Mouse (Mus musculus) kidney, embryonic 14.5 days (tissue): ENCODE measurements at regions not wholly inside any gene's neighbourhood (a gene's known extent, or its start where the extent isn't known, plus 50 kb on each side); places are given as distances from the start of the nearest gene placed in this dataset.

ENCODE experiments used
- ATAC-seq: fragments of 200-750 bp; cut with Nextera tagmentation; 2 replicates; pipeline ENCODE4 v1.8.0; 2017; ENCODE audit warnings: moderate number of reproducible peaks, mild to moderate bottlenecking, moderate TSS enrichment, moderate library complexity; ENCODE audit not compliant: low FRiP score, low TSS enrichment
- H3K27ac ChIP-seq: fragments of 300-500 bp; sonication (generic); 2 replicates; pipeline ENCODE4 v1.5.1; 2014; ENCODE audit warnings: low read depth, mild to moderate bottlenecking, low read length, moderate library complexity, mixed read lengths
- H3K27me3 ChIP-seq: fragments of 300-500 bp; sonication (generic); 2 replicates; pipeline ENCODE4 v1.6.1; 2014; ENCODE audit warnings: mild to moderate bottlenecking, low read length; ENCODE audit not compliant: control insufficient read depth, insufficient read depth
- H3K36me3 ChIP-seq: fragments of 300-500 bp; sonication (generic); 2 replicates; pipeline ENCODE4 v1.6.1; 2014; ENCODE audit warnings: low read length, mixed read lengths; ENCODE audit not compliant: control insufficient read depth, insufficient read depth
- H3K4me1 ChIP-seq: fragments of 300-500 bp; sonication (generic); 2 replicates; pipeline ENCODE4 v1.6.1; 2014; ENCODE audit warnings: low read length, mixed read lengths; ENCODE audit not compliant: control insufficient read depth, insufficient read depth
- H3K4me2 ChIP-seq: fragments of 300-500 bp; sonication (generic); replicated peaks from 2 replicates; pipeline ENCODE4 v1.6.1; 2014; ENCODE audit warnings: low read depth, mild to moderate bottlenecking, low read length
- H3K4me3 ChIP-seq: fragments of 300-500 bp; sonication (generic); 2 replicates; pipeline ENCODE4 v1.5.1; 2014; ENCODE audit warnings: mild to moderate bottlenecking, low read length
- H3K9ac ChIP-seq: fragments of 300-500 bp; sonication (generic); 2 replicates; pipeline ENCODE4 v1.6.1; 2014; ENCODE audit warnings: low read depth, mild to moderate bottlenecking, low read length, moderate library complexity
- H3K9me3 ChIP-seq: fragments of 300-500 bp; sonication (generic); 2 replicates; pipeline ENCODE4 v1.6.1; 2016; ENCODE audit warnings: low read length; ENCODE audit not compliant: control insufficient read depth
- WGBS: fragments of 180-500 bp; shearing (Covaris S2); extraction: QIAGEN DNeasy Blood & Tissue Kit; methylation state at CpG from one replicate; pipeline ENCODE4 v1.1.7; 2014; 5-methylcytosine and 5-hydroxymethylcytosine counted together

DNA sequence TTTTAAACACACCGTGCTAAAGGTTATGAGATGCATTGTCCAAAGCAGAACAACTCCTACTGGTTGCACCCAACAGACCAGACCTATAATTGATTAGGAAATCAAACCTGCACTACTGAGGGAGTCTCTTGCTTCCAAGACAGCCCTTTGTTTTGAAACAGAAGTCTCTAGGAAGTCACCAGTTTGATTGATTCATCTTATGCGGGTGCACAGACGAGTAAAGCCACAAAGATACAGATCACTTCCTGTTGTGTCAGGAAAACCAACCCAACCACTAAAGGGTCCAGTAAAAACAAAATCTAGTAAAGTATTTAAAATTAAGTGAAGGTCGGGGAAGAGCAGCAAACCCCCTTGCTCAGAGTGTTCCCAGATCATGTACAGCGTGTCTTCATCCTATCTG lies 58.3 kb upstream of the N6amt1 start:
- no peaks in the 10 kb centered on the region for H3K9me3 ChIP-seq
- no peaks in the 10 kb centered on the region for H3K4me1 ChIP-seq
- no peak for ATAC-seq
- H3K36me3 ChIP-seq, result no peaks in the 10 kb centered on the region
- no peak overlapping the region for H3K27ac ChIP-seq
- no peak overlapping the region for H3K4me2 ChIP-seq
- no peak overlapping the region for H3K9ac ChIP-seq
- H3K27me3 ChIP-seq, result no peaks in the 10 kb centered on the region
- no peak overlapping the region for H3K4me3 ChIP-seq
- 70% methylated on average over 5 of the region's 5 CpGs for WGBS

DNA sequence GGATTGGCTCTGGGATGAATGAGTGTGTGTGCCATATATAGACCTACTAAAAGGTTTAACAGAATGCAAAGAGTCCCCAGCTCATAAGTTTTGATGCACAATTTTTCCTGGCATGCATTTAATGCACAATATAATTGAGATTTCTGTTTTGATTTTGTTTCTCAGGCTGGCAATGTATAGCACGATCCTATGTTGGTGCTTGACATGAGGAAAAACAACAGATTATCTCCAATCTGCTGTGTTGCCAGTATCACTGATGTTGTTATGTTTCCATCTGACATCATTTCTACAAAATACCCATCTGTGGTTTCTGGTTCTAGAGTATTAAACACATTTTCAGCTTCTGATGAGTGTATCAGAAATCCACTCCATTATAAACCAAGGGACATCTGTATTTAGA lies 61.2 kb upstream of the N6amt1 start:
- Histone ChIP-seq H3K36me3 (no peaks in the 10 kb centered on the region), H3K27ac (no peak overlapping the region), H3K4me1 (no peaks in the 10 kb centered on the region), H3K4me3 (no peak overlapping the region), H3K9me3 (no peaks in the 10 kb centered on the region), H3K9ac (no peak overlapping the region), H3K4me2 (no peak overlapping the region), H3K27me3 (no peaks in the 10 kb centered on the region)
- WGBS, result 97% methylated on average over 1 of the region's 1 CpGs
- ATAC-seq, result no peak

DNA sequence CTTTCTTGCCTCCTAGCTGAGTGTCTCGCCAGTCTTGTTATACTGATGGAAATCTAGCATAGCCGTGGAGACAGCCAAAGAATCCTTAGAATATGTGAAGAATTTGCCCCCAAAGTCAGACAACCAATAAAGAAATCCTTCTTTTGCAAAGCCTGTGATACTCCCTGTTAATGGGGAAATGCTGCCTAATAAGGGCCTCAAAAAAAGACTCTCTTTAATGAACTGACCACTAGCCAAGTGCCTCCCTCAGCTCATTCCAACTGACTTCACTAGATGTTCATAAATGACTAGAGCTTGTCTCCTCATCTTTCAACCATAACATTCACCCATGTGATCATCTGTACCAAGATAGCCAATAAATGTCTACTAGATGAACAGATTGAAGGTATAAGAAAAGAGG lies 62.3 kb upstream of the N6amt1 start:
- Histone ChIP-seq H3K9me3 (no peaks in the 10 kb centered on the region), H3K27me3 (no peaks in the 10 kb centered on the region), H3K4me1 (no peaks in the 10 kb centered on the region), H3K4me2 (no peak overlapping the region), H3K9ac (no peak overlapping the region), H3K36me3 (no peaks in the 10 kb centered on the region), H3K4me3 (no peak overlapping the region), H3K27ac (no peak overlapping the region)
- ATAC-seq, result 0 out of 2 replicates have a peak, but pooled peaks have one; percentile 49
- WGBS, result 58% methylated on average over 2 of the region's 2 CpGs

DNA sequence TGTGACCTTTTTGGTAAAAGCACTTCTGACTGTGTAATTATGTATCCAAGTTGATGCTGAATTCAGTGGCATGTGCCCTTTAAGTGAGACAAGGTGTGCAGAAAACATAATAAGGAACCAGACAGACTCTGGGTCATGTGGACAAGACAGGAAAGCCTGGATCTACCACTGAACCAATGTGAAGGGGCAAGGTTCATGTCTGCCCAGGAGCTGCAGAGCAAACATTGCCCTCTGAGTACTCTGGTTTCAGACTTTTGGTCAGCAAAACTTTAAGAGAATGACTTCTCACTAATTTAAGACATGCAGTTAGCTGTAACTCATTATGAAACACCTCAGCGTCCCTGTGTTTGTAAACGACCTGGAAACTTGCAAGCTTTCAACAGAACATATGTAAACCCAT lies 68.3 kb upstream of the N6amt1 start:
- no peak overlapping the region for H3K27ac ChIP-seq
- ATAC-seq, result no peak
- no peak overlapping the region for H3K4me2 ChIP-seq
- H3K4me1 ChIP-seq, result no peaks in the 10 kb centered on the region
- peaks cover 5% of the 10 kb centered on the region; the same call in 1 of the 2 replicates for H3K9me3 ChIP-seq
- H3K36me3 ChIP-seq, result no peaks in the 10 kb centered on the region
- H3K4me3 ChIP-seq, result no peak overlapping the region
- 79% methylated on average over 2 of the region's 2 CpGs for WGBS
- H3K27me3 ChIP-seq, result no peaks in the 10 kb centered on the region
- H3K9ac ChIP-seq, result no peak overlapping the region

DNA sequence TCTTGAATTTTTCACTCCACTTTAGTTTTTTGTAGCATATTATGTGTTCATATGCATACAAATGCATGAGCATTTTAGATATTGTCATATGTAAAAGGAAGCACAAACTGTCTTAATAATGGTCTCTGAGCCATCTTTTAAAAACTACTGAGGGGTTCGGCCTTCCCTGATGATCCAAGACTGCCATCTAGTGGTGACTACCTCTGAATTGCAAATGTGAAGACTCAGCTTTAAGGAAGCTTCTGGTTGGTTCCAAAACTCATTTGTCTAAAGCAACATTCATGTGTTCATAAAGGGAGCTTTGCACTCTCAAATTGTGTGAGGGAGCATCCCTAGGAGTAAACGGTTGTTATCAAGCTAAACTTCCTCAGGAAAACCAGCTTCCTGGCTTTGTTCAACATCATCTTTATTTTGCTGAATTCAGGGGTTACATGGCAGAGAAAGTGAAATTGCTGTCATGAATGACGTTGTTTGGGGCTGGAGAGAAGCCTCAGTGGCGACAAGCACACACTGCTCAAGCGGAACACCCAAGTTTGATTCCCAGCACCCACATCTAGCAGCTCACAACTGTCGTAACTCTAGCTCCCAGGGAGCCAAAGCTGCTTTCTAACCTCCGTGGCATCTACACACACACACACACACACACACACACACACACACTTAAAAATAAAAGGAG lies 69.0 kb upstream of the N6amt1 start:
- Histone ChIP-seq H3K9ac (no peak overlapping the region), H3K9me3 (peaks cover 5% of the 10 kb centered on the region; the same call in 1 of the 2 replicates), H3K4me3 (no peak overlapping the region), H3K36me3 (no peaks in the 10 kb centered on the region), H3K4me2 (no peak overlapping the region), H3K27me3 (no peaks in the 10 kb centered on the region), H3K4me1 (no peaks in the 10 kb centered on the region), H3K27ac (no peak overlapping the region)
- 63% methylated on average over 7 of the region's 7 CpGs for WGBS
- ATAC-seq, result no peak

DNA sequence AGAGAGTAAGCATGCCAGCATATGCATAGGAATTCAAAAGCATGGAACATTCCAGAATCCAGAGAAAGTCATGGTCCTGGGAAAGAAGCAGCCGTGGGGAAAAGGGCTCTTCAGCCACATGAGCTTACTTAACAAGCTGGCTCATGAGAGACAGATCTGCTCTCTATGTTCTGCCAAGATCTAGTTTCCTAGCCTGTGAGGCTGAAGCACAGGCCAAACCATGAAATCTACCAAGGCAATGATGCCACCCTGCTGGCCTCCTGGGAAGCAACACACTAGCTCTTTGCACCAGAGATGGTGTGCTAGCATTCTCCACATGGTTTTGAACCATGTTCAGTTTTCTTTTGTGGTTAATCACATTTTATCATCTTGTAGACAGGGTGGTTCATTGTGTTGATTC lies 75.5 kb upstream of the N6amt1 start:
- no peaks in the 10 kb centered on the region for H3K27me3 ChIP-seq
- no peaks in the 10 kb centered on the region for H3K4me1 ChIP-seq
- H3K4me3 ChIP-seq, result no peak overlapping the region
- 75% methylated on average over 1 of the region's 1 CpGs for WGBS
- H3K36me3 ChIP-seq, result no peaks in the 10 kb centered on the region
- ATAC-seq, result no peak
- H3K9ac ChIP-seq, result no peak overlapping the region
- peaks cover 5% of the 10 kb centered on the region; the same call in 1 of the 2 replicates for H3K9me3 ChIP-seq
- no peak overlapping the region for H3K4me2 ChIP-seq
- no peak overlapping the region for H3K27ac ChIP-seq

DNA sequence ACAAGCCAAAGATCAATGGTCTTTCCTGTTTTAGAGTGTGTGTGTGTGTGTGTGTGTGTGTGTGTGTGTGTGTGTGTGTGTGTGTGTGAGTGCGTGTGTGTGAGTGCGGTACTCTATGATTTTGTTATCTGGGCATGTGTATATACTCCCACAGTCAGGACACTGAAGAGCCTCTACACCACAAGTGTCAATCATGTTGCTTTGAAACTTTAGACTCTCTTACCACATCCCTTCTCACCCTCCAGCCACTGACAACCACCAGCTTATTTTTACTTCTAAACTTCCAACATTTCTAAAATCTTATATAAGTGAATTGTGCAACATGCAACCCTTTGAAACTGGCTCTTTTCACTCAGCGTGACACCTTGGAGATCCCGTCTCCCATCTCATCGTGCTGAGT lies 81.6 kb upstream of the N6amt1 start:
- Histone ChIP-seq H3K4me3 (no peak overlapping the region), H3K27me3 (no peaks in the 10 kb centered on the region), H3K4me1 (no peaks in the 10 kb centered on the region), H3K36me3 (no peaks in the 10 kb centered on the region), H3K27ac (no peak overlapping the region), H3K9me3 (no peaks in the 10 kb centered on the region), H3K9ac (no peak overlapping the region), H3K4me2 (no peak overlapping the region)
- WGBS, result 88% methylated on average over 5 of the region's 5 CpGs
- no peak for ATAC-seq

DNA sequence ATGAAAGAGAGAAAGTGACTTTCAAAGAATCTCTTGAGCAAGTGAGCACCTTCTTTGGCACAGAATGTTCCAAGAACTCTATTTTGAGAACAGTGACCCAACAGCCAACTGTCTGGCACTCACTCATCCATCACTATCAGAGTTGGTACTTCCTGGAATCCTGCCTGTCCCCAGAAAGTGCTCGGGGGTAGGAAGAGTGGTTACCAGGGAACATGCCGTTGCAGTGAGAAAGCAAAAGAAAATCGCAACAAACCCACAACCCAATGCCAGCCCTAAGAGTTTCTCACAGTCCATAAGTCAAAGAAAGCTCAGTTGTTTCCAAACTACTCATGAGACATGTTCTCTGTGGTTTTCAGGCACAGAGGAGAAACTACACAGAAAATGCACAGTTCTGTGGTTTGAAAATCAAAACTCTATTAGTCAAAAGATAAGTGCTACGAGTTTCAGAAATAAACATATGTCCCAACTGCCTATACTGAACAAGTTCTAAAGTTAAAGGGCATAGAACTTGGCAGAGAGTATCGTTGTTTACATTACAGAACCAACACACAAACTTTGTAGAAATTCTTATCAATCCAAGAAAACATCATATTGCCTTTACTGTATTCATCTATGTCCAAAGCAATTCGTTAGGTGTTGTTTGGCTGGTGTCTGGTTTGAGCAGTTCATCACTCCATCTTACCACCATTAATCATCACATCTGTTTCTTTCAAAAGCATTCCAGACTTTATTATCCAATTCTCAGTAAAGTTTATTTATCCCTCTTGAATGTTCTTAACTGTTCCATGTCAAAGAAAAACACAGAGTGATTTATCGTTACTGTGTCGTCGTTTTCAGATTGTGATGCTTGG lies 85.8 kb upstream of the N6amt1 start:
- no peaks in the 10 kb centered on the region for H3K9me3 ChIP-seq
- H3K4me2 ChIP-seq, result no peak overlapping the region
- WGBS, result 72% methylated on average over 9 of the region's 9 CpGs
- no peak overlapping the region for H3K9ac ChIP-seq
- H3K27ac ChIP-seq, result no peak overlapping the region
- no peak for ATAC-seq
- H3K27me3 ChIP-seq, result no peaks in the 10 kb centered on the region
- H3K4me1 ChIP-seq, result no peaks in the 10 kb centered on the region
- H3K4me3 ChIP-seq, result no peak overlapping the region
- H3K36me3 ChIP-seq, result no peaks in the 10 kb centered on the region

DNA sequence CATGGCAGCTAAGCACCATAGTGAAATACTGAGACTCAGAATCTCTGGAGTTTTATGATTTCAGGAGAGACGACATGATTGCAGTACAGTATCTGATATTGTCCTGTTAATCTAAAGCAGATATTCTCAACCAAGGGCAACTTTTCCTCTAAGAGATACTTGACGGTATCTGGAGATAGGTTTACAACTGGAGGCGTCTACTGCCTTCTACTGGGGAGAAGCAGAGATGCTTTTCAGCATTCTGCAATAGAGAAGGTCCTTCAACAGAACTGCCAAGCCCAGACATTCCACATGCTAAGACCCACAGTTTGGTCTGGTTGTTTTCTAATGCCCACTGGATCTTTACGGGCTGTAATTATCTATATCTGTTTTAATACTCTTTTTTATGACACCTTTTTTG lies 86.5 kb upstream of the N6amt1 start:
- Histone ChIP-seq H3K27me3 (no peaks in the 10 kb centered on the region), H3K9ac (no peak overlapping the region), H3K4me1 (no peaks in the 10 kb centered on the region), H3K4me3 (no peak overlapping the region), H3K36me3 (no peaks in the 10 kb centered on the region), H3K9me3 (no peaks in the 10 kb centered on the region), H3K27ac (no peak overlapping the region), H3K4me2 (no peak overlapping the region)
- 91% methylated on average over 4 of the region's 4 CpGs for WGBS
- ATAC-seq, result no peak
